ENCODE assay signal across 12 mouse cellular contexts in genomic region chr4:140860125-140860766, GRCm38 (mm10). TPM values are rescaled to one million over a fixed set of nuclear protein-coding genes. Genes with fewer than 3 reads are reported as not detected.
DNase-seq lines count a peak whose midpoint lies in the region; ATAC-seq lines count a peak whose summit lies in the region.
"Had no signal": no experiment of that assay in that cellular context is flagged by ENCODE, and none has a peak within 500 bp of the region (broad histone marks: within the 10 kb centered on the region; RNA-seq: fewer than 3 reads in every experiment).

No protein-coding gene starts in this region.

- no peak for DNase-seq in kidney, postnatal 10 days
- DNase-seq in ZHBTc4 (ENCODE audit: low read depth, low spot score) = peak; percentile 78
- DNase-seq in spleen, adult 18-20 months = peak; percentile 12 to 14
- no peak for DNase-seq in MN1 (ENCODE audit: low spot score)
- DNase-seq in cerebellum, adult 9-11 months = no peak
- DNase-seq: thymus, postnatal 4 days had no signal

- no peaks in the 10 kb centered on the region for H3K27me3 ChIP-seq in kidney, embryonic 15.5 days
- H3K27me3 ChIP-seq in intestine, embryonic 16.5 days (replicated peaks; ENCODE audit: control insufficient read depth, insufficient read depth, low read length) = no peaks in the 10 kb centered on the region

- H3K4me1 ChIP-seq in kidney, embryonic 15.5 days = peaks cover 19% of the 10 kb centered on the region
- 0 out of 2 replicates have a peak, but pooled peaks cover 3% of the 10 kb centered on the region for H3K4me1 ChIP-seq in intestine, embryonic 16.5 days (ENCODE audit: control insufficient read depth, insufficient read depth, low read length)

- no peaks in the 10 kb centered on the region for H3K36me3 ChIP-seq in kidney, embryonic 15.5 days
- no peaks in the 10 kb centered on the region for H3K36me3 ChIP-seq in intestine, embryonic 16.5 days (ENCODE audit: control insufficient read depth, insufficient read depth, low read length)
- H3K36me3 ChIP-seq: limb, embryonic 13.5 days had no signal

- H3K27ac ChIP-seq in kidney, embryonic 15.5 days = no peak overlapping the region
- H3K27ac ChIP-seq in intestine, embryonic 16.5 days (ENCODE audit: low read length) = no peak overlapping the region
- H3K27ac ChIP-seq: limb, embryonic 13.5 days had no signal

- no peak overlapping the region for H3K9ac ChIP-seq in kidney, embryonic 15.5 days
- H3K9ac ChIP-seq in intestine, embryonic 16.5 days (ENCODE audit: low read depth, low read length) = no peak overlapping the region
- H3K9ac ChIP-seq: limb, embryonic 13.5 days had no signal

- no peaks in the 10 kb centered on the region for H3K9me3 ChIP-seq in kidney, embryonic 15.5 days (replicated peaks)
- H3K9me3 ChIP-seq in intestine, embryonic 16.5 days (ENCODE audit: control insufficient read depth, low read length) = no peaks in the 10 kb centered on the region
- H3K9me3 ChIP-seq: limb, embryonic 13.5 days had no signal

- WGBS in kidney, embryonic 15.5 days = 51% methylated on average over 7 of the region's 7 CpGs
- 35% methylated on average over 7 of the region's 7 CpGs for WGBS in intestine, embryonic 16.5 days

- peak; percentile 44 for ATAC-seq in kidney, embryonic 15.5 days (replicated peaks; ENCODE audit: low FRiP score)
- ATAC-seq in intestine, embryonic 16.5 days = peak; percentile 71
- ATAC-seq: hindbrain, embryonic 16.5 days had no signal

- H3K4me2 ChIP-seq in kidney, embryonic 15.5 days = no peak overlapping the region
- H3K4me2 ChIP-seq in intestine, embryonic 16.5 days (ENCODE audit: low read depth, low read length) = no peak overlapping the region
- H3K4me2 ChIP-seq: limb, embryonic 13.5 days had no signal

- H3K4me3 ChIP-seq in kidney, embryonic 15.5 days (replicated peaks) = no peak overlapping the region
- no peak overlapping the region for H3K4me3 ChIP-seq in intestine, embryonic 16.5 days (ENCODE audit: low read length)
- H3K4me3 ChIP-seq: limb, embryonic 13.5 days; myocyte had no signal

RNA-seq across cellular contexts. Expression of gene Padi1, which starts 14.7 kb away (rescaled TPM):
- polyA plus RNA-seq in kidney, embryonic 15.5 days (2015; fragmentation: Nextera tagmentation; extraction: Ambion mirVana) = 0.21 and 0.26 TPM in 2 replicates
- 0.28 and 0.43 TPM in 2 replicates for polyA plus RNA-seq in intestine, embryonic 16.5 days (2015; fragmentation: Nextera tagmentation; extraction: Ambion mirVana)
- polyA plus RNA-seq: hindbrain, embryonic 16.5 days had no signal

RNA-seq across cellular contexts. Expression of gene Padi2, which starts 45.9 kb away (rescaled TPM):
- 18.7 and 21.4 TPM in 2 replicates for polyA plus RNA-seq in kidney, embryonic 15.5 days (2015; fragmentation: Nextera tagmentation; extraction: Ambion mirVana)
- polyA plus RNA-seq in intestine, embryonic 16.5 days (2015; fragmentation: Nextera tagmentation; extraction: Ambion mirVana) = 3.0 and 3.5 TPM in 2 replicates

RNA-seq across cellular contexts. Expression of gene Padi3, which starts 49.8 kb away (rescaled TPM):
- 0.05 and 0.08 TPM in 2 replicates for polyA plus RNA-seq in kidney, embryonic 15.5 days (2015; fragmentation: Nextera tagmentation; extraction: Ambion mirVana)
- polyA plus RNA-seq in intestine, embryonic 16.5 days (2015; fragmentation: Nextera tagmentation; extraction: Ambion mirVana) = 0.51 and 0.56 TPM in 2 replicates
- polyA plus RNA-seq: cortical plate, adult 2 months had no signal

Comparison
In these comparisons a context has a peak if more than half of its experiments do, and no peak if none do; other contexts are left out.
1. DNase-seq: peak in ZHBTc4 (single experiment) and spleen, adult 18-20 months (2 of 2); none in kidney, postnatal 10 days (single experiment), MN1 (single experiment) and cerebellum, adult 9-11 months (single experiment).